Mouse (Mus musculus): ENCODE data around the gene Gm10203.
A peak's percentile ranks its signal among the peaks of the same experiment; 100 is the strongest.
"Not testable (repeated sequence)": the region's sequence is repeated elsewhere in the genome, so short reads cannot be mapped to it uniquely, and the experiment has no call there.

Gm10203 gene

DNA sequence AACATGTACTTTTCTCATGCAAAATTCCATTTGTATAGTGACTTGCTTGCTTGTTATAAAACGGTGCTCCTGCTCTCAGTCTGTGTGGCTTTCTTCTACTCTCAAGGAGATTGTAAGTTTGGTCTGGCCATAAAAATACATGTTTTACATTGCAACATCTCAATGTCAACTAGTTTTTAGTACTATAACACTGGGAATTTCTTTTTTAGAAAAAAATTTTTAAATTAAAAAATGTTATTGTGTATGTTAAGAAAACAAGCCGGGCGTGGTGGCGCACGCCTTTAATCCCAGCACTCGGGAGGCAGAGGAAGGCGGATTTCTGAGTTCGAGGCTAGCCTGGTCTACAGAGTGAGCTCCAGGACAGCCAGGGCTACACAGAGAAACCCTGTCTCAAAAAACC lies at the start of gene Gm10203:
TSS of gene Gm10203 (plus strand) at position 301 of the 400 bp plus-strand sequence.
- DNase-seq, result not testable (repeated sequence)

DNA sequence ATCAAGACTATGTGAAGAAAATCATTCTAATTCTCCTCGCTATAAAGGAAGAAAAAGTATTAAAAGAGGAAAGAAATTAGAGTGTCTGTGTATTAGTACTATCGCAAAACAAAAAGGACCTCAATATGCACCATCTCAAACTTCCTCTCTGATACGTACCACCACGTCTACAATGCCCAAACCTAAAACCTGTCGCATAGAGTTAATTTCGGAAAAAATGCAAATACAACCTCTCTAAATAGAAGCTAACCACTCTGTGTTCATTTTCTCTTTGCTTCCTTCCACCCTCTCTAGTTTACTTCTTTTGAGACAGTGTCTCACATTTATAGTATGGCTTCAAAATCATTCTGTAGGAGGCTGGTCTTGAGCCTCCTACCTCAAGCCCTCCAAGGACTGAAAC lies 37.6 kb upstream of the Gm10203 start:
- DNase-seq, result no peak

DNA sequence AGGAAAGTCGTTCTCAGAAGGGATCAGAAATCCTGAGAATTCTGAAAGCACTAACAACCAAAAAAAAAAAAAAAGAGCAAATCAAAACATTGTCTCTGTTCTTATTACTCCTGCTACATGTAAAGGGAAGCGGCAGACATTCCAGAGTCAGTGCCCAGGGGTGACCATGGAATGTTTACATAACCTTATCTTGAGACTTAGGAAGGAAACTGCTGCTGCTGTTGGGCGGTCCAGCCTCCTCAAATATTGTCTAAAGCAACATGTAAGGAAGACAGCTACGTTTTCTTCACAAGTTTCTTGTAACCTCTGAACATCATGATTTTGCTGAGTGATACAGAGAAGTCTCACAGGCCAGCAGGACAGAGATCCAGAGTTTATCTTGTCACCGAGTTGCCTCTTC lies 36.5 kb upstream of the Gm10203 start:
- no peak for DNase-seq

GRCm38 (mm10) chr6:149094555-149094954 lies 35.4 kb upstream of the Gm10203 start:
- no peak for DNase-seq

- DNase-seq, result no peak
These were observed 34.6 kb upstream of the Gm10203 start for GRCm38 (mm10) chr6:149095389-149095788.

DNA sequence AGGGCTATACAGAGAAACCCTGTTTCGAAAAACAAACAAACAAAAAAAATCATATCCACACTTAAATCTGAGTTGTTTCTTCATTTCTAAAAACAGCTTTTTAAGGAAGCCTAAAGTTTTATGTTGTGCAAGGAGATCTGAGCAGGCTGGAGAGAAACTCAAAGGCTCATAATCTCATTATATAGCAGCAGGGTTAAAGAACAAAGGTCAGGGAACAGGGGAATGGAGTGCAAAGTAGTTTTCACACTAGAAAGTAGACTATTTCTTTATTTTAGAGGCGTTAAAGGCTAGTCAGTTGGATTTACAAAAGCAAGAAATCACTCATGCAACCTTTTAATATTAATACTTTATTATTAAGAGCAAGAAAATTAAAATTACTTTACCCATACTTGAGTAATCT lies 33.7 kb upstream of the Gm10203 start:
- no peak for DNase-seq

DNA sequence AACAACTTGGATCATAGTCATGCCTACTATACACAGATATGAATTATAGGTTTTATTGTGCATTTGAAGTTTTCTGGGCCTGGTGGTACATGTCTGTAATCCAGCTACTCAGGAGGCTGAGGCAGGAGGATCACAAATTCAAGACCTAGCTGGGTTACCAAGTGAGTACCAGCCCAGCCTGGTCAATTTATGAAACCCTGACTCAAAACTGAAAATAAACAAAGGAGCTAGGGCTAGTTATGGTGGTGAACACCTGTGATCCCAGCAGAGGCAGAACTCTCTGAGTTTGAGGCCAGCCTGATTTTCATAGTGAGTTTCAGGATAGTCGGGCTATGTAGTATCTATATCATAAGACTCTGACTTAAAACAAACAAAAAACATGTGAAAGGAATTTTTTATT lies 32.7 kb upstream of the Gm10203 start:
- no peak for DNase-seq

DNA sequence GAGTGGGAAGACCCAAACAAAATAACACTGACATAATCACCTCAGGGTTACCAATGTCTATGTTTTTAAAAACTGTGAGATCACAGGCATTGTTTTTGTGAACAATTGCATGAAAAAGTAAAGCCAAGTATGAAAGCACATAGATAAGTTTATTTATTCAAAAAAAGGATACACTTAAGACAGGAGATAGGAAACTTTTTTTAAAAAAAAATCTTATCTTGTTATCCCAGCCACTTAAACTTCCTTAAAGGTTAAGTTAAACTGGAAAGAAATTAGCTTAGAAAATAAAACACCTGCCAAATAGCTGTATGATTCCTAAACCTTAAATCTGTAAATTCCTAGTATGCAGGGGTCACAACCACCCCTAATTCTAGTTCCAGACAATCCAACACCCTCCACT lies 31.0 kb upstream of the Gm10203 start:
- no peak for DNase-seq

GRCm38 (mm10) chr6:149100174-149101075 lies 29.5 kb upstream of the Gm10203 start:
- DNase-seq, result peak; percentile 58

DNA sequence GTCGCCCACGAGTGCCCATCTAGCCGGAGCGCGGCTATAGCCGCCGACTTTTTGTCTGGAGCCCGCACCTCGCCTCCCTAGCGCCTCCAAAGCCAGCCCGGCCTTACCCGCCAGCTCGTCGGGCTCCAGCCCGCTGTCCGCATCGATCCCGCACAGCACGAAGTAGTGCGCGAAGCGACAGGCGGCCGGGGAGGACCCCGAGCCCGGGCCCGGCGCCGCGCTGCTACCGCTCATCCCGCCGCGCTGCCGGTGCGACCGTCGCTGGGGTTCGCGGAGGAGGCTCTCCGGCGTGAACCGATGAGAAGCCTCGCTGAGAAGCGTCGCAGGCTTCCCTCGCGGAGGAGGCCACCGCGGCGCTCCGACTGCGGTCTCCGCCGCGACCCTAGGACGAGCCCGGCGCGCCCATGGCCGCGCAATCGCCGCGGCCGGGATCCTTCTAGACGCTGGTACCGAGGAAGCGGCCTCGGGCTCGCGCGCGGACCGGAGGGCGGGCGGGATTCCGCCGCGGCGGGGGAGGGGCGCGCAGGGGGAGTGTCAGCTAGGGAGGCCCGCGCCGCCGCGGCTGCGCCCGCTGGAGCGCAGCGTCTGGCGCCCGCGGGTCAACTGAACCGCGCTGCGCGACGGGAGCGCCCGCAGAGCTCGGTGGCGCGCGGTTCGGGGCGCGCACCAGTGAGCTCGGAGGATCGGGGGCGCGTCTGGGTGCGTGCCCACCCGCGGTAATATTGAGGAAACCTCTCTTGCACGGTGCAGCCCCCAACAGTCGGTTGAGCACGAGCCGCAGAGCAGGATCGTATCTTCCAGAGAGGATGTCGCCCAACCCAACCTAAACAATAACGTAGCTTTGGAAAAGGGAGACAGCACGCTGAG lies 28.7 kb upstream of the Gm10203 start, which contains the start of gene Dennd5b:
TSS of gene Dennd5b (minus strand) at position 605 of the 867 bp plus-strand sequence.
- DNase-seq, result peak; percentile 90

- no peak for DNase-seq
These were observed 28.1 kb upstream of the Gm10203 start for GRCm38 (mm10) chr6:149101943-149102243.

DNA sequence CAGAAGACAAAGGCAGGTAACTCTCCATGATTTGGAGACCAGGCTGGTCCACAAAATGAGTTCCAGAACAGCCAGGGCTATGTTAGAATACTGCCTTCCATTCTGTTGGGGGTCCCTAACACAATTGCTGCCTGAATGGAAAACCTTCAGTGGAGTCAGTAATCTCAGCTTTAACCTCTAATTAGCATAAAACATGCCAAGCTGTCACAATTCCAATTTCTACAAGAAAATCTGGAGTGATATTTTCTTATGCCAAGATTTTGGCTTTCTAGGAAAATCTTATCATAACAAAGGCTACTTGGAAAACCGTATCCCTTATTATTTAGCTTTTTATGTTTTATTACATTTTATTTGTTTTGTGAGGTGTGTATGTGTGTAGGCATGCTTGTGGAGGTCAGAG lies 26.5 kb upstream of the Gm10203 start:
- DNase-seq, result no peak

DNA sequence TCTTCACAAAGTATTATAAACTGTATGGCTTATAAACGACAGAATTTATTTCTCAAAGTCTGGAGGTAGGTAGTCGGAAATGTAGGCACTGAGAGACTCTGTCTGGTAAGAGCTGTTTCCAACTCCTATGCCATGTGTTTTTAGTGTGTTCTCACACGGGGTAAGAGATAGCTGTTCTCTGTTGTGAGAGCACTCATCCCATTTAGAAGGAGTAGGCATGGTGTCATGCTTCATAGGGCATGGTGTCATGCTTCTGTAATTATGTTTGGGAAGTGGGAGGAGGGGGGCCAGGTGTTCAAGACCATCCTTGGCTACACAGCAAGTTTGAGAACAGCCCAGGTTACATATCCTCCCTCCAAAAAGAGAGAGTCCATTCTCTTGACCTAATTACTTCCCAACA lies 22.4 kb upstream of the Gm10203 start:
- DNase-seq, result no peak

DNA sequence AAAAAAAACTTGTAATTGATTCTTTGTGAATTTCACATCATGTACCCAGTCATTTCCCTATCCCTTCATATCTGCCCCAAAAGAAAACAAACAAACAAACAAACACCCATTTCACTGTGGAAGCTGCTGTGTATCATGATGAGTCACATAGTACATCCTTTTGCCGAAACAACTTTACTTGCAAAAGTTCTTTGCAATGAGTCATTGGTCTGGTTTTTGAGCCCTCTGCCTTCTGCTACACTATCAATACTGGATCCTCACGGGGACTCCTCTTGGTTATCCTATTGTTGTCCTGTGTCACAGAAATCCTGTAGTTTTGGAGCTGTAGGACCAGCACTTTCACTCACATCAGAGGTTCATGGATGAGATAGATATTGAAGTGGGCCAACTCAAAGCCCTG lies 21.1 kb upstream of the Gm10203 start:
- no peak for DNase-seq

- no peak for DNase-seq
These were observed 13.0 kb upstream of the Gm10203 start for GRCm38 (mm10) chr6:149116992-149117391.

- DNase-seq, result no peak
These were observed 11.0 kb upstream of the Gm10203 start for GRCm38 (mm10) chr6:149118935-149119334.

DNA sequence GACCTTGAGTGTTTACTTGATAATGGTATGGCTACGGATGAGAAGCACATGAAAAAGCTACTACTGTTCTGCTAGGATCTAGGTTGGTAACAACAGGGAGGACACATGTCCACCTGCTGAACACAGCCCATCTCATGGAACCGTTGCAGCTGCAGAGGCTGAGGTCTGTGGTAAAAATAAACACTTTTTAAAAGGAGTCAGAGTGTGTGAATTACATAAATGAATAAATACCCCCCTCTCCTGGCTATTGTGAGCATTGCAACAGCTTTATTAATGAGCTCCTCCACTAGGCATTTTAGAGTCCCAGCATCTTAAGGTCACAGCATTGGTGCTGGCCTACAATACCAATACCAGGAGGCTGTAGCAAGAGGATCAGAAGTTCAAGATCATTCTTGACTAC lies 10.1 kb upstream of the Gm10203 start:
- peak; percentile 49 for DNase-seq

DNA sequence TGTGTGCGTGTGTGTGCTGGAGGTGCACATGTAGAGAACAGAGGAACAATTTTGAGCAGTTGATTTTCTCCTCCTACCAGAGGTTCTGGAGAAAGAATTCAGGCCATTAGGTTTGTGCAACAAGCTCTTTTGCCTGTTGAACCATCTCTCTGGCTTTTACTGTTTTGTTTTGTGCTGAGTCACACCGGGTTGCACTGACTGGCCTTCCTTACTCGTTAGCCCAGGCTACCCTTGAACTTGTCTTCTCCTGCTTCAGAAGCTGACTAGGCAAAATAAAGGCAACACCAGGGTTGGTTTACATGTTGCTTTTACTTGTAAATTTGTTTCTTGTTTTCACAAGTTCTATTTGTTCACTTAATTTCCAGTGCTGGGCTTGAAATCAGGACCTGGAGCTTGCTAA lies 6.9 kb upstream of the Gm10203 start:
- DNase-seq, result no peak

DNA sequence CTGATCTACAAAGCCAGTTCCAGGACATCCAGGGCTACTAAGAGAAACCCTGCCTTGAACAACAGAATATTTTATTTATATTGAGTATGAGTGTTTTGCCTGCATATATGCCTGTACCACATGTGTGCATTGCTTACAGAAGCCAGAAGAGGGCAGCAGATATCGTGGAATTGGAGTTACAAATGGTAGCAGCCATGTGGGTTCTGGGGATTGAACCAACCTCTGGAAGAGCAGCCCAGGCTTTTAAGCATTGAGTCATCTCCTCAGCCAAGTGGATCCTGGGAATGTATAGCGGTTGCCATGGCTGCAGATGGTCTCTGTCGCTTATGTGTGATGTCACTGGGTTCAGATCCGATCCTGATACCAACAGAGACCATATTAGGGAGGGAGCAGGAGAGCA lies 3.3 kb upstream of the Gm10203 start:
- no peak for DNase-seq

- DNase-seq, result no peak
These were observed 1.1 kb downstream of the Gm10203 start for GRCm38 (mm10) chr6:149131111-149131510.

- no peak for DNase-seq
These were observed 2.5 kb downstream of the Gm10203 start for GRCm38 (mm10) chr6:149132311-149133077.

DNA sequence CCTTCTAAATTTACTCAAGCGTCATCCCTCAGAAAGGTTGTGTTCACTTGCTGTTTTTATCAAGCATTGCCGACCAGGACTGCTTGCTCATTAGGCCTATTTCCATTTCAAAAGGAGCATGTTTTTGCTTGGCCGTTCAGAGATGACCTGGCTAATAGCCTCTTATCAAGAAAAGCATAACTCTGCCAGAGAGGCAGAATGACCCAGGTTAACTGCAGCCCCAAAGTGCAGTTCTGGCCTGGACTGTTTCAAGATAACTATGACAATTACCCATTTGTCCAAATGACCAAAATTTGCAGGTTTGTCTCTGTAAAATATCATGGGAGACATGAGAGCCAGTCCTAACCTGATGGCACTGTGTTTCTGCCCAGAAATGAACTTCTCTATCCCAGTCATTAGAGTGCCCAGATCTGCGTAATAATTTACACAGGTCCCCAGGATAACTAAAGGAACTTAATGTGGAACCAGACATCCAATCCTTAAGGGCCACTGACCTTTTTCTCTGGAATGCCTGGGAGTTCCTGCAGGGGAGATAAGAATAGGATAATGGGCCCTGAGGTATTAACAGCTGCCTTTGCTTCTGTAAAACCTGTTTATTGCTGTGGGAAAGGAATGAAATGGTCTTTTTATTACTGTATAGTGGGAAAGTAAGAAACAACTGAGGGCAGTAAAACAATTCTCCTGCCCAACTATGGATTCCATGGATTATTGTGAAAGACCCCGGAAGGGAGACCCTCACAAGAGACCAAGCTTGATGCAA lies 4.6 kb downstream of the Gm10203 start:
- no peak for DNase-seq

Measured in right cerebral cortex, postnatal 4 days (tissue).